Mouse (Mus musculus): ENCODE data around the gene Ankfy1. TPM values are rescaled to one million over a fixed set of nuclear protein-coding genes. Genes with fewer than 3 reads are reported as not detected.

The Ankfy1 gene
- 29.2 and 31.2 TPM in 2 replicates for polyA plus RNA-seq (2014; fragmentation: Nextera tagmentation; extraction: Ambion mirVana)

- H3K9ac ChIP-seq (ENCODE audit: low read depth, low read length) = peak within 1 kb of the TSS; percentile 89
- whole genome bisulfite sequencing = under 1% methylated on average over 50 of the region's 56 CpGs
- peak within 1 kb of the TSS; percentile 85 for H3K4me3 ChIP-seq (ENCODE audit: low read depth, low read length)
- H3K4me2 ChIP-seq (ENCODE audit: low read depth, low read length) = peak within 1 kb of the TSS; percentile 92
- H3K9me3 ChIP-seq (ENCODE audit: control insufficient read depth, low read length) = no peaks in the 10 kb centered on the region
- peaks cover 12% of the 10 kb centered on the region for H3K4me1 ChIP-seq (ENCODE audit: control insufficient read depth, insufficient read depth, low read length)
- peak; percentile 97 for ATAC-seq (ENCODE audit: low read depth)
- no peaks in the 10 kb centered on the region for H3K27me3 ChIP-seq (replicated peaks; ENCODE audit: control insufficient read depth, insufficient read depth, low read length)
- H3K27ac ChIP-seq (replicated peaks; ENCODE audit: low read depth, low read length) = peak within 1 kb of the TSS; percentile 85
- peaks cover 3% of the 10 kb centered on the region; the same call in 1 of the 2 replicates for H3K36me3 ChIP-seq (ENCODE audit: control insufficient read depth, insufficient read depth, low read length)
- peak; percentile 97 for DNase-seq (ENCODE audit: low spot score)
Measured at GRCm38 (mm10) chr11:72689551-72690510, at the start of gene Ankfy1. Gene Ankfy1, plus strand, starts transcription at chr11:72690006.

DNA sequence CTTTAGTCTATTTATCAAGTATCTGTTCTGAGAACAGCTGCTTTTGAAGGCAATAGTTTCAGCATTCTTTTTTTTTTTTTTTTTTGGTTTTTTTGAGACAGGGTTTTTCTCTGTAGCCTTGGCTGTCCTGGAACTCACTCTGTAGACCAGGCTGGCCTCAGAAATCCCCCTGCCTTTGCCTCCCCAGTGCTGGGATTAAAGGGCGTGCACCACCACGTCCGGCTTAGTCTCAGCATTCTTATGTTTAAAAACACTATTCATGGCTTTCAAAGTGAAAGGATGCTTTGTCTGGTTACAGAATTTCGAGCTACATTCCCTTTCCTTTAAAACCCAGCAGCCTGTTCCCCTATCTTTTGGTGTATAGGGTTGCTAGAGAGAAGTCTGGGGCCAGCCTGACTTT, 47.1 kb upstream of the Ankfy1 start:
- H3K27me3 ChIP-seq (replicated peaks; ENCODE audit: control insufficient read depth, insufficient read depth, low read length) = no peaks in the 10 kb centered on the region
- H3K4me2 ChIP-seq (ENCODE audit: low read depth, low read length) = no peak overlapping the region
- DNase-seq (ENCODE audit: low spot score) (no peak), ATAC-seq (ENCODE audit: low read depth) (no peak)
- no peaks in the 10 kb centered on the region for H3K9me3 ChIP-seq (ENCODE audit: control insufficient read depth, low read length)
- 33% methylated on average over 4 of the region's 4 CpGs for WGBS
- H3K4me3 ChIP-seq (ENCODE audit: low read depth, low read length) = no peak overlapping the region
- H3K27ac ChIP-seq (replicated peaks; ENCODE audit: low read depth, low read length) = no peak overlapping the region
- no peaks in the 10 kb centered on the region for H3K4me1 ChIP-seq (ENCODE audit: control insufficient read depth, insufficient read depth, low read length)
- H3K9ac ChIP-seq (ENCODE audit: low read depth, low read length) = no peak overlapping the region
- H3K36me3 ChIP-seq (ENCODE audit: control insufficient read depth, insufficient read depth, low read length) = no peaks in the 10 kb centered on the region

DNA sequence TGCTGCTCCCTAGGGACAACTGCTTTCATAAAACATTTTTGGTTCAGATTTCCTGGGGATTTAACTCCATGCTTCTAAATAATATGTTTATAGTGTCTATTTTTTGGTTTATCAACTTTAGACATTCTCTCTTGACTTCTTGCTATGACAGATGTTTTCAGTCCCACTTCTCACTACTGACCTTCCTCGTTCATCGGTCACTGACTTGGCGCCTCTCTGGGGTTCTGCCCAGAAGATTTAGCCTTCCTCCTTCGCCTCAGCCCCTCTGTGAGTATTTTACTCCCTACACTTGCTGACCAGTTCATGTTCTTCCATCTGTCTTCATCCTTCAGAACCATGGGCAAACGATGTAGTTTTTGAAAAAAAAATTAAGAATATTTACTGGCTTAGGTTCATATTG, 44.4 kb upstream of the Ankfy1 start:
- WGBS = 89% methylated on average over 5 of the region's 5 CpGs
- ATAC-seq (ENCODE audit: low read depth) = no peak
- H3K4me1 ChIP-seq (ENCODE audit: control insufficient read depth, insufficient read depth, low read length) = no peaks in the 10 kb centered on the region

GRCm38 (mm10) chr11:72650347-72650746, 39.5 kb upstream of the Ankfy1 start:
- ATAC-seq (ENCODE audit: low read depth) = no peak

More for the DNA sequence above, 44.4 kb upstream of the Ankfy1 start:
- Histone ChIP-seq H3K9me3 (ENCODE audit: control insufficient read depth, low read length) (no peaks in the 10 kb centered on the region), H3K27me3 (replicated peaks; ENCODE audit: control insufficient read depth, insufficient read depth, low read length) (no peaks in the 10 kb centered on the region), H3K4me2 (ENCODE audit: low read depth, low read length) (no peak overlapping the region), H3K36me3 (ENCODE audit: control insufficient read depth, insufficient read depth, low read length) (no peaks in the 10 kb centered on the region), H3K4me3 (ENCODE audit: low read depth, low read length) (no peak overlapping the region), H3K9ac (ENCODE audit: low read depth, low read length) (no peak overlapping the region), H3K27ac (replicated peaks; ENCODE audit: low read depth, low read length) (no peak overlapping the region)
- no peak for DNase-seq (ENCODE audit: low spot score)

GRCm38 (mm10) chr11:72659918-72660317, 29.9 kb upstream of the Ankfy1 start:
- H3K36me3 ChIP-seq (ENCODE audit: control insufficient read depth, insufficient read depth, low read length) = no peaks in the 10 kb centered on the region
- no peak for DNase-seq (ENCODE audit: low spot score)

More at GRCm38 (mm10) chr11:72650347-72650746, 39.5 kb upstream of the Ankfy1 start:
- Histone ChIP-seq H3K4me2 (ENCODE audit: low read depth, low read length) (no peak overlapping the region), H3K27ac (replicated peaks; ENCODE audit: low read depth, low read length) (no peak overlapping the region), H3K4me1 (ENCODE audit: control insufficient read depth, insufficient read depth, low read length) (no peaks in the 10 kb centered on the region), H3K36me3 (ENCODE audit: control insufficient read depth, insufficient read depth, low read length) (no peaks in the 10 kb centered on the region), H3K9ac (ENCODE audit: low read depth, low read length) (no peak overlapping the region), H3K9me3 (ENCODE audit: control insufficient read depth, low read length) (no peaks in the 10 kb centered on the region), H3K4me3 (ENCODE audit: low read depth, low read length) (no peak overlapping the region), H3K27me3 (replicated peaks; ENCODE audit: control insufficient read depth, insufficient read depth, low read length) (no peaks in the 10 kb centered on the region)
- WGBS = 85% methylated on average over 2 of the region's 2 CpGs
- DNase-seq (ENCODE audit: low spot score) = no peak

GRCm38 (mm10) chr11:72660359-72660758, 29.4 kb upstream of the Ankfy1 start:
- no peak overlapping the region for H3K4me3 ChIP-seq (ENCODE audit: low read depth, low read length)
- H3K36me3 ChIP-seq (ENCODE audit: control insufficient read depth, insufficient read depth, low read length) = no peaks in the 10 kb centered on the region
- H3K4me1 ChIP-seq (ENCODE audit: control insufficient read depth, insufficient read depth, low read length) = no peaks in the 10 kb centered on the region
- WGBS = 92% methylated on average over 1 of the region's 1 CpGs
- H3K9me3 ChIP-seq (ENCODE audit: control insufficient read depth, low read length) = 0 out of 2 replicates have a peak, but pooled peaks cover 3% of the 10 kb centered on the region
- H3K27me3 ChIP-seq (replicated peaks; ENCODE audit: control insufficient read depth, insufficient read depth, low read length) = no peaks in the 10 kb centered on the region
- no peak overlapping the region for H3K9ac ChIP-seq (ENCODE audit: low read depth, low read length)
- DNase-seq (ENCODE audit: low spot score) (no peak), ATAC-seq (ENCODE audit: low read depth) (no peak)
- H3K4me2 ChIP-seq (ENCODE audit: low read depth, low read length) = no peak overlapping the region
- no peak overlapping the region for H3K27ac ChIP-seq (replicated peaks; ENCODE audit: low read depth, low read length)

More at GRCm38 (mm10) chr11:72659918-72660317, 29.9 kb upstream of the Ankfy1 start:
- no peak overlapping the region for H3K27ac ChIP-seq (replicated peaks; ENCODE audit: low read depth, low read length)
- H3K9me3 ChIP-seq (ENCODE audit: control insufficient read depth, low read length) = 0 out of 2 replicates have a peak, but pooled peaks cover 3% of the 10 kb centered on the region
- no peaks in the 10 kb centered on the region for H3K27me3 ChIP-seq (replicated peaks; ENCODE audit: control insufficient read depth, insufficient read depth, low read length)
- no peak for ATAC-seq (ENCODE audit: low read depth)
- no peaks in the 10 kb centered on the region for H3K4me1 ChIP-seq (ENCODE audit: control insufficient read depth, insufficient read depth, low read length)
- H3K9ac ChIP-seq (ENCODE audit: low read depth, low read length) = no peak overlapping the region
- H3K4me2 ChIP-seq (ENCODE audit: low read depth, low read length) = no peak overlapping the region
- no peak overlapping the region for H3K4me3 ChIP-seq (ENCODE audit: low read depth, low read length)

- no peaks in the 10 kb centered on the region for H3K9me3 ChIP-seq (ENCODE audit: control insufficient read depth, low read length)
- no peaks in the 10 kb centered on the region for H3K27me3 ChIP-seq (replicated peaks; ENCODE audit: control insufficient read depth, insufficient read depth, low read length)
- no peak overlapping the region for H3K27ac ChIP-seq (replicated peaks; ENCODE audit: low read depth, low read length)
- H3K4me1 ChIP-seq (ENCODE audit: control insufficient read depth, insufficient read depth, low read length) = no peaks in the 10 kb centered on the region
- H3K4me2 ChIP-seq (ENCODE audit: low read depth, low read length) = no peak overlapping the region
- WGBS = 87% methylated on average over 4 of the region's 4 CpGs
- H3K9ac ChIP-seq (ENCODE audit: low read depth, low read length) = no peak overlapping the region
- no peaks in the 10 kb centered on the region for H3K36me3 ChIP-seq (ENCODE audit: control insufficient read depth, insufficient read depth, low read length)
- DNase-seq (ENCODE audit: low spot score) = no peak
- no peak overlapping the region for H3K4me3 ChIP-seq (ENCODE audit: low read depth, low read length)
- no peak for ATAC-seq (ENCODE audit: low read depth)
Measured at GRCm38 (mm10) chr11:72664641-72665040, 25.2 kb upstream of the Ankfy1 start.

- Histone ChIP-seq H3K27me3 (replicated peaks; ENCODE audit: control insufficient read depth, insufficient read depth, low read length) (no peaks in the 10 kb centered on the region), H3K27ac (replicated peaks; ENCODE audit: low read depth, low read length) (no peak overlapping the region), H3K4me1 (ENCODE audit: control insufficient read depth, insufficient read depth, low read length) (no peaks in the 10 kb centered on the region), H3K9me3 (ENCODE audit: control insufficient read depth, low read length) (no peaks in the 10 kb centered on the region), H3K4me3 (ENCODE audit: low read depth, low read length) (no peak overlapping the region), H3K36me3 (ENCODE audit: control insufficient read depth, insufficient read depth, low read length) (no peaks in the 10 kb centered on the region), H3K9ac (ENCODE audit: low read depth, low read length) (no peak overlapping the region), H3K4me2 (ENCODE audit: low read depth, low read length) (no peak overlapping the region)
- no peak for ATAC-seq (ENCODE audit: low read depth)
- DNase-seq (ENCODE audit: low spot score) = no peak
Measured at GRCm38 (mm10) chr11:72670634-72671033, 19.2 kb upstream of the Ankfy1 start.
